Mouse (Mus musculus) hindbrain, embryonic 16.5 days (tissue): ENCODE data around the gene Cfp. TPM values are rescaled to one million over a fixed set of nuclear protein-coding genes. Genes with fewer than 3 reads are reported as not detected.

ENCODE experiments used
- ATAC-seq: fragments of 200-750 bp; cut with Nextera tagmentation; 2 replicates; pipeline ENCODE4 v1.8.0; 2017; ENCODE audit warnings: moderate TSS enrichment, moderate library complexity
- H3K27ac ChIP-seq: fragments of 300-500 bp; sonication (generic); 2 replicates; pipeline ENCODE4 v1.5.1; 2014; ENCODE audit warnings: low read depth, mild to moderate bottlenecking, control low read depth, low read length, moderate library complexity
- H3K27me3 ChIP-seq: fragments of 300-500 bp; sonication (generic); replicated peaks from 2 replicates; pipeline ENCODE4 v1.6.1; 2014; ENCODE audit warnings: low read length; ENCODE audit not compliant: control insufficient read depth, insufficient read depth
- H3K36me3 ChIP-seq: fragments of 300-500 bp; sonication (generic); 2 replicates; pipeline ENCODE4 v1.6.1; 2014; ENCODE audit warnings: mild to moderate bottlenecking, low read length, moderate library complexity, mixed read lengths; ENCODE audit not compliant: control insufficient read depth, insufficient read depth
- H3K4me1 ChIP-seq: fragments of 300-500 bp; sonication (generic); 2 replicates; pipeline ENCODE4 v1.6.1; 2014; ENCODE audit warnings: low read depth, low read length; ENCODE audit not compliant: control insufficient read depth, insufficient read depth
- H3K4me2 ChIP-seq: fragments of 300-500 bp; sonication (generic); 2 replicates; pipeline ENCODE4 v1.6.1; 2014; ENCODE audit warnings: mild to moderate bottlenecking, low read length, control low read depth, moderate library complexity
- H3K4me3 ChIP-seq: fragments of 300-500 bp; sonication (generic); 2 replicates; pipeline ENCODE4 v1.5.1; 2014; ENCODE audit warnings: mild to moderate bottlenecking, low read length, control low read depth, moderate library complexity
- H3K9ac ChIP-seq: fragments of 300-500 bp; sonication (generic); 2 replicates; pipeline ENCODE4 v1.6.1; 2014; ENCODE audit warnings: low read depth, mild to moderate bottlenecking, control low read depth, low read length, moderate library complexity
- H3K9me3 ChIP-seq: fragments of 300-500 bp; sonication (generic); 2 replicates; pipeline ENCODE4 v1.6.1; 2014; ENCODE audit warnings: mild to moderate bottlenecking, low read length, moderate library complexity; ENCODE audit not compliant: control insufficient read depth
- WGBS: fragments of 180-500 bp; shearing (Covaris S2); extraction: QIAGEN DNeasy Blood & Tissue Kit; methylation state at CpG from one replicate; pipeline ENCODE4 v1.1.7; 2014; 5-methylcytosine and 5-hydroxymethylcytosine counted together
- polyA plus RNA-seq: library from polyadenylated mRNA; unstranded; fragments of >200 nt; fragmentation: Nextera tagmentation; extraction: Ambion mirVana; gene quantifications from 2 replicates; pipeline ENCODE4 v1.2.1, GENCODE M21; 2015

Cfp gene
- polyA plus RNA-seq, 1 experiment from 2014 or later = 4.0 TPM

GRCm38 (mm10) chrX:20921366-20921765 is 10.0 kb downstream of the Cfp start:
- Histone ChIP-seq H3K27ac (peak overlapping the region; percentile 64; the same call in 1 of the 2 replicates), H3K4me2 (peak overlapping the region; percentile 51), H3K27me3 (no peaks in the 10 kb centered on the region), H3K4me1 (no peaks in the 10 kb centered on the region), H3K9me3 (no peaks in the 10 kb centered on the region; the same call in 1 of the 2 replicates), H3K9ac (no peak overlapping the region; the same call in 1 of the 2 replicates), H3K4me3 (peak overlapping the region; percentile 63), H3K36me3 (no peaks in the 10 kb centered on the region; the same call in 1 of the 2 replicates)
- ATAC-seq = peak; percentile 7
- WGBS = 41% methylated on average over 5 of the region's 5 CpGs

- no peaks in the 10 kb centered on the region for H3K27me3 ChIP-seq
- no peaks in the 10 kb centered on the region; the same call in 1 of the 2 replicates for H3K9me3 ChIP-seq
- peak within 1 kb of the TSS; percentile 63 for H3K4me3 ChIP-seq
- ATAC-seq = peak; percentile 97
- H3K4me1 ChIP-seq = no peaks in the 10 kb centered on the region
- H3K27ac ChIP-seq = peak within 1 kb of the TSS; percentile 84
- no peaks in the 10 kb centered on the region for H3K36me3 ChIP-seq
- WGBS = 12% methylated on average over 17 of the region's 44 CpGs
- peak within 1 kb of the TSS; percentile 51 for H3K4me2 ChIP-seq
- peak within 1 kb of the TSS; percentile 77 for H3K9ac ChIP-seq
Measured at GRCm38 (mm10) chrX:20920844-20921364, 10.5 kb downstream of the Cfp start, which contains the start of gene Syn1. Syn1 (minus strand) TSS chrX:20921004.

GRCm38 (mm10) chrX:20920249-20920843 is 11.0 kb downstream of the Cfp start:
- ATAC-seq = peak; percentile 46
- no peaks in the 10 kb centered on the region for H3K27me3 ChIP-seq
- peak overlapping the region; percentile 77 for H3K9ac ChIP-seq
- H3K4me3 ChIP-seq = peak overlapping the region; percentile 63
- no peaks in the 10 kb centered on the region; the same call in 1 of the 2 replicates for H3K9me3 ChIP-seq
- no peaks in the 10 kb centered on the region for H3K4me1 ChIP-seq
- H3K27ac ChIP-seq = peak overlapping the region; percentile 84
- peak overlapping the region; percentile 51 for H3K4me2 ChIP-seq
- 17% methylated on average over 36 of the region's 49 CpGs for WGBS
- H3K36me3 ChIP-seq = no peaks in the 10 kb centered on the region

- ATAC-seq = no peak
- no peak overlapping the region for H3K9ac ChIP-seq
- H3K4me1 ChIP-seq = no peaks in the 10 kb centered on the region
- H3K4me2 ChIP-seq = no peak overlapping the region
- no peaks in the 10 kb centered on the region for H3K9me3 ChIP-seq
- no peak overlapping the region for H3K27ac ChIP-seq
- H3K27me3 ChIP-seq = no peaks in the 10 kb centered on the region
- H3K36me3 ChIP-seq = no peaks in the 10 kb centered on the region
- H3K4me3 ChIP-seq = no peak overlapping the region
Measured at GRCm38 (mm10) chrX:20915075-20915474, 16.3 kb downstream of the Cfp start.

- no peak for ATAC-seq
- 0 out of 2 replicates have a peak, but pooled peaks cover 2% of the 10 kb centered on the region for H3K36me3 ChIP-seq
- no peak overlapping the region for H3K9ac ChIP-seq
- no peaks in the 10 kb centered on the region for H3K9me3 ChIP-seq
- no peak overlapping the region for H3K4me2 ChIP-seq
- H3K4me1 ChIP-seq = no peaks in the 10 kb centered on the region
- 88% methylated on average over 6 of the region's 6 CpGs for WGBS
- H3K27me3 ChIP-seq = no peaks in the 10 kb centered on the region
- H3K4me3 ChIP-seq = no peak overlapping the region
- no peak overlapping the region for H3K27ac ChIP-seq
Measured at GRCm38 (mm10) chrX:20913726-20914125, 17.6 kb downstream of the Cfp start.

GRCm38 (mm10) chrX:20910074-20910473 is 21.3 kb downstream of the Cfp start:
- Histone ChIP-seq H3K9ac (no peak overlapping the region), H3K36me3 (0 out of 2 replicates have a peak, but pooled peaks cover 2% of the 10 kb centered on the region), H3K4me3 (no peak overlapping the region), H3K9me3 (0 out of 2 replicates have a peak, but pooled peaks cover 2% of the 10 kb centered on the region), H3K27ac (no peak overlapping the region), H3K4me2 (no peak overlapping the region), H3K4me1 (no peaks in the 10 kb centered on the region), H3K27me3 (no peaks in the 10 kb centered on the region)
- 36% methylated on average over 3 of the region's 3 CpGs for WGBS
- no peak for ATAC-seq

Other genes starting within 250 kb of the Cfp start
- gene Cdk16, start 243.6 kb downstream of the Cfp start, polyA plus RNA-seq = 153 and 167 TPM in 2 replicates
- gene Usp11, start 227.6 kb downstream of the Cfp start, polyA plus RNA-seq = 97.8 and 110 TPM in 2 replicates
- gene Araf, start 133.7 kb downstream of the Cfp start, polyA plus RNA-seq = 388 and 428 TPM in 2 replicates
- gene Timp1, start 61.4 kb downstream of the Cfp start, polyA plus RNA-seq = 3.1 and 6.0 TPM in 2 replicates
- gene Syn1, start 10.6 kb downstream of the Cfp start, polyA plus RNA-seq = 76.9 and 100 TPM in 2 replicates
- gene Elk1, start 19.1 kb upstream of the Cfp start, polyA plus RNA-seq = 15.9 and 18.2 TPM in 2 replicates
- 25.3 and 26.7 TPM in 2 replicates for gene Uxt, start 30.5 kb upstream of the Cfp start, polyA plus RNA-seq
- 6.8 and 7.8 TPM in 2 replicates for gene Zfp182, start 130.8 kb upstream of the Cfp start, polyA plus RNA-seq
- gene Spaca5, start 136.9 kb upstream of the Cfp start, polyA plus RNA-seq = not detected in 2 replicates
- 4.5 and 5.8 TPM in 2 replicates for gene Zfp300, start 158.0 kb upstream of the Cfp start, polyA plus RNA-seq
- gene Ssxa1, start 184.3 kb upstream of the Cfp start, polyA plus RNA-seq = not detected in 2 replicates
- not detected in 2 replicates for gene Gm21876, start 244.1 kb upstream of the Cfp start, polyA plus RNA-seq